Mouse (Mus musculus): Measurements from ENCODE around the gene Crybg1. TPM values are rescaled to one million over a fixed set of nuclear protein-coding genes. Genes with fewer than 3 reads are reported as not detected.

The Crybg1 gene
- total and polyA plus RNA-seq, 3 experiments = 3.9 to 6.6 (median 5.2) TPM

GRCm38 (mm10) chr10:44116796-44117195 is 31.9 kb downstream of the Crybg1 start:
- Histone ChIP-seq H3K27me3 (replicated peaks) (no peaks in the 10 kb centered on the region), H3K4me3 (replicated peaks in 1 of 3; ENCODE audit: low read depth in 2 of 3, low read length in 2 of 3, poor library complexity in 1 of 3) (no peak overlapping the region), H3K27ac (ENCODE audit: insufficient read depth, low read depth) (no peak overlapping the region), H3K4me1 (ENCODE audit: control insufficient read depth in 1 of 2, insufficient read depth in 2 of 2) (no peaks in the 10 kb centered on the region), H3K36me3 (replicated peaks in 1 of 2; ENCODE audit: control insufficient read depth in 1 of 2, insufficient read depth in 1 of 2, low read length in 1 of 2) (no peaks in the 10 kb centered on the region), H3K4me2 (ENCODE audit: insufficient read depth, low read depth, poor library complexity, severe bottlenecking) (no peak overlapping the region), H3K9me3 (replicated peaks; ENCODE audit: low read length) (no peaks in the 10 kb centered on the region), H3K9ac (ENCODE audit: insufficient read depth, low read depth) (no peak overlapping the region), H3K79me2 (replicated peaks; ENCODE audit: control insufficient read depth, extremely low read depth, insufficient read depth, poor library complexity, severe bottlenecking) (no peaks in the 10 kb centered on the region)
- no peak for TF ChIP-seq NRF1 (IDR thresholded peaks at IDR 0.05; ENCODE audit: low read depth, low read length)
- TF ChIP-seq JUND (conservative IDR thresholded peaks at IDR 0.05; ENCODE audit: low read depth, low read length) = no peak
- TF ChIP-seq ELF1 (IDR thresholded peaks at IDR 0.05; ENCODE audit: low read depth, low read length) = no peak
- no peak for TF ChIP-seq CTCF (conservative IDR thresholded peaks at IDR 0.05 in 1 of 2, IDR thresholded peaks at IDR 0.05 in 1 of 2; ENCODE audit: low read depth in 2 of 2, low read length in 2 of 2)
- TF ChIP-seq GABPA (IDR thresholded peaks at IDR 0.05; ENCODE audit: insufficient replicate concordance, low read depth, low read length) = no peak
- TF ChIP-seq ZMIZ1 (IDR thresholded peaks at IDR 0.05; ENCODE audit: low read depth, low read length) = no peak
- no peak for TF ChIP-seq USF2 (conservative IDR thresholded peaks at IDR 0.05; ENCODE audit: low read depth, low read length)
- no peak for TF ChIP-seq ZKSCAN1 (IDR thresholded peaks at IDR 0.05; ENCODE audit: borderline replicate concordance, low read depth, low read length)
- no peak for TF ChIP-seq NELFE (IDR thresholded peaks at IDR 0.05; ENCODE audit: low read depth, low read length)
- no peak for TF ChIP-seq SMC3 (IDR thresholded peaks at IDR 0.05; ENCODE audit: low read depth, low read length)
- TF ChIP-seq JUN (IDR thresholded peaks at IDR 0.05; ENCODE audit: insufficient read depth, low read depth, low read length) = no peak
- TF ChIP-seq UBTF (IDR thresholded peaks at IDR 0.05; ENCODE audit: low read depth, low read length) = no peak
- TF ChIP-seq RAD21 (IDR thresholded peaks at IDR 0.05; ENCODE audit: low read depth, low read length) = no peak
- no peak for TF ChIP-seq MAZ (IDR thresholded peaks at IDR 0.05; ENCODE audit: low read depth, low read length)
- no peak for TF ChIP-seq ETS1 (conservative IDR thresholded peaks at IDR 0.05; ENCODE audit: low read depth, low read length)
- TF ChIP-seq E2F4 (IDR thresholded peaks at IDR 0.05; ENCODE audit: insufficient replicate concordance, low read depth, low read length) = no peak
- no peak for TF ChIP-seq CHD1 (IDR thresholded peaks at IDR 0.05; ENCODE audit: low read depth, low read length)
- dilution Hi-C loops (cut with MboI; ENCODE audit: extremely low pct_ligation_motif_present, extremely low pct_unique_long_range_greater_than_20kb, low sequenced_read_pairs) = no loop called here
- in situ Hi-C loops (cut with MboI; ENCODE audit: low pct_ligation_motif_present, low pct_unique_long_range_greater_than_20kb, low sequenced_read_pairs) = no loop called here
- DNase-seq (ENCODE audit: extremely low read depth) = no peak

- H3K36me3 ChIP-seq (replicated peaks in 1 of 2; ENCODE audit: control insufficient read depth in 1 of 2, insufficient read depth in 1 of 2, low read length in 1 of 2) = no peaks in the 10 kb centered on the region
- H3K27me3 ChIP-seq (replicated peaks) = no peaks in the 10 kb centered on the region
- H3K79me2 ChIP-seq (replicated peaks; ENCODE audit: control insufficient read depth, extremely low read depth, insufficient read depth, poor library complexity, severe bottlenecking) = no peaks in the 10 kb centered on the region
- H3K4me2 ChIP-seq (ENCODE audit: insufficient read depth, low read depth, poor library complexity, severe bottlenecking) = no peak overlapping the region
- H3K27ac ChIP-seq (ENCODE audit: insufficient read depth, low read depth) = no peak overlapping the region
- H3K9me3 ChIP-seq (replicated peaks; ENCODE audit: low read length) = no peaks in the 10 kb centered on the region
- no peak overlapping the region for H3K4me3 ChIP-seq (replicated peaks in 1 of 3; ENCODE audit: low read depth in 2 of 3, low read length in 2 of 3, poor library complexity in 1 of 3)
- in situ Hi-C loops (cut with MboI; ENCODE audit: low pct_ligation_motif_present, low pct_unique_long_range_greater_than_20kb, low sequenced_read_pairs) (no loop called here), dilution Hi-C loops (cut with MboI; ENCODE audit: extremely low pct_ligation_motif_present, extremely low pct_unique_long_range_greater_than_20kb, low sequenced_read_pairs) (no loop called here)
- H3K4me1 ChIP-seq (ENCODE audit: control insufficient read depth in 1 of 2, insufficient read depth in 2 of 2) = no peaks in the 10 kb centered on the region
- H3K9ac ChIP-seq (ENCODE audit: insufficient read depth, low read depth) = no peak overlapping the region
- TF ChIP-seq PAX5 (IDR thresholded peaks at IDR 0.05; ENCODE audit: low read length) (no peak), POLR2A (IDR thresholded peaks at IDR 0.05; ENCODE audit: low read depth, low read length) (no peak), NRF1 (IDR thresholded peaks at IDR 0.05; ENCODE audit: low read depth, low read length) (no peak), CHD1 (IDR thresholded peaks at IDR 0.05; ENCODE audit: low read depth, low read length) (no peak), JUN (IDR thresholded peaks at IDR 0.05; ENCODE audit: insufficient read depth, low read depth, low read length) (no peak), ETS1 (conservative IDR thresholded peaks at IDR 0.05; ENCODE audit: low read depth, low read length) (no peak), RAD21 (IDR thresholded peaks at IDR 0.05; ENCODE audit: low read depth, low read length) (no peak), BHLHE40 (IDR thresholded peaks at IDR 0.05; ENCODE audit: low read depth, low read length) (no peak), MYC (IDR thresholded peaks at IDR 0.05; ENCODE audit: low read depth, low read length) (no peak), MXI1 (IDR thresholded peaks at IDR 0.05; ENCODE audit: low read depth, low read length) (no peak), MAX (IDR thresholded peaks at IDR 0.05; ENCODE audit: low read length) (no peak), SMC3 (IDR thresholded peaks at IDR 0.05; ENCODE audit: low read depth, low read length) (no peak), MAFK (IDR thresholded peaks at IDR 0.05; ENCODE audit: insufficient replicate concordance, low read length) (no peak), USF2 (conservative IDR thresholded peaks at IDR 0.05; ENCODE audit: low read depth, low read length) (no peak), ZMIZ1 (IDR thresholded peaks at IDR 0.05; ENCODE audit: low read depth, low read length) (no peak), JUND (conservative IDR thresholded peaks at IDR 0.05; ENCODE audit: low read depth, low read length) (no peak), TCF12 (IDR thresholded peaks at IDR 0.05; ENCODE audit: low read depth, low read length) (no peak), NELFE (IDR thresholded peaks at IDR 0.05; ENCODE audit: low read depth, low read length) (no peak)
- no peak for DNase-seq (ENCODE audit: extremely low read depth)
Measured at GRCm38 (mm10) chr10:44114611-44115010, 34.0 kb downstream of the Crybg1 start.
